Mouse (Mus musculus) testis, postnatal 14 days (tissue): ENCODE results near the gene Ankrd44.

Experiments
- DNase-seq: peaks from one replicate; pipeline ENCODE4 v3.0.0; 2021; ENCODE audit warnings: low spot score

Ankrd44 gene

DNA sequence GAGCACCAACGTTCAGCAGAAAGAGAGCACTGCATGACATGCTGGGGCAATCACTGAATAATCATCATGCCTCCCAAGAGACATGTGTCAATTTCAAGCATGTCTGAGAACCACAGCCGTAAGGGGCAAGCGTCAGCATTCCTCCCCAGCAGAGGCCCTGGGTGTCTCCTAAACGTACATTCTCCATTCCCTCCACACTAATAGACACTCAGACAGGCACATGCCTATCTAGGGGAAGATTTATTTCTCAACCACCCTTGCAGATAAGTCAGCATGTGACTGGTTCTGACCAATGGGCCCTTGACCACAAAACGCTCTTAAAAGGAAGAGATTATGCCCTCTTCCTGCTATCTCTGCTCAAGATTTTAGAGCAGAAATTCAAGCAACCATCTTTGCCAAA lies 37.7 kb downstream of the Ankrd44 start:
- no peak for DNase-seq

DNA sequence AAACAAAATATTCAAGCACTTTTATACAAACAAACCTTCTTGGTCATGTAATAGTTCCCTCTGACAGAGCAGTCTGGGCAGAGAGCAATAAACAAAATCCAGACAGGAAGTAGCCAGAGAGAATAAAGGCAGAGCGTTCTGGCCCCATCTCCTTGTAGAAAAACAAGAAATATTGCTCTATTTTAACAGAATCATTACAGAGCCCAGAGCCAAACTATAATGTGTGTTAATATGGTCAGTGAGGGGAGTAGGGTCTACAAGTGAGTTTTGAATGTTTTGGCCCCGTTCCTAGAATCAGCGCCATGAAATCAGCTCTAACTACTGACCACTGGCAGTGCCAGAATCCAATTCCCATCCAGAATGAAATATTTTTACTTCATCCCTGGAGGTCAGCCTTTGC lies 38.3 kb downstream of the Ankrd44 start:
- DNase-seq = no peak

DNA sequence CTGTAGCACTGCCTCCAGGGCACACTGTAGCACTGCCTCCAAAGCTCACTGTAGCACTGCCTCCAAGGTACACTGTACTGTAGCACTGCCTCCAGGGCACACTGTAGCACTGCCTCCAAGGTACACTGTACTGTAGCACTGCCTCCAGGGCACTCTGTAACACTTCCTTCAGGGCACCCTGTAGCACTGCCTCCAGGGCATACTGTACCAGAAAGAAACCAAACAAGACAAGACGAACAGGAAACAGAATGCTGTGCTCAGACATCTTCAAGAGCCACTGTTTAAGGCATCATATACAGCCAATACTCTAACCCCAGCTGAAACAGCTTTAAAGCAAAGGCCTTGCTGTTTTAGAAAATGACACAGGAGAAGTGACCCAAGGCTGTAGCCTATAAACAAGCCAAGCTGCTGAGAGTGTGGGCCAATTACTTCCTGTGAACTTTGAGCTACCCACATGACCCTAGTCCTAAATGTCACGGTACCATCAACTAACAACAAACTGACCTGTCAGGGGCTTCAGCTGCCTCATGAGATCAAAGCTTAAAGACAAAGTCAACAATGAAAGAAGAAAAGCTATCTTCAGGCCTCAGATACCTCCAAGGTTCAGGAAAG lies 43.2 kb downstream of the Ankrd44 start:
- DNase-seq = no peak

DNA sequence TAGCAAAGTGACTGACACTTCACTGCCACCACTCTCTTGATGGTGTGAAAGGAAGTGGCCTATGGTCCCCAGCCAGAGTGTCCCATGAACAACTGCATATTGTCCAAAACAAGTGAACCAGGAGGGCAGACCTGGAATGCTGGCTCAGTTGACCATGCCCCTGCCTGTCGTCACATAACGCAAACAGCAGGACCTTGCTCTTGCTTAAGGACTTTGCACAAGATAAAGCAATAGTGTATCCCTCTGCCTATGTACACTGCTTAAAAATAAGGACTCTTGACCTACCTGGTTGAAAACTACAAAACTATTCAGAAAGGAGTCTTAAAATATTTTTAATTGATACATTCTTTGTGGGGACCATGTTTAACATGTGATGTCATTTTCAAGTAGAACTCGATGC lies 44.7 kb downstream of the Ankrd44 start:
- no peak for DNase-seq

DNA sequence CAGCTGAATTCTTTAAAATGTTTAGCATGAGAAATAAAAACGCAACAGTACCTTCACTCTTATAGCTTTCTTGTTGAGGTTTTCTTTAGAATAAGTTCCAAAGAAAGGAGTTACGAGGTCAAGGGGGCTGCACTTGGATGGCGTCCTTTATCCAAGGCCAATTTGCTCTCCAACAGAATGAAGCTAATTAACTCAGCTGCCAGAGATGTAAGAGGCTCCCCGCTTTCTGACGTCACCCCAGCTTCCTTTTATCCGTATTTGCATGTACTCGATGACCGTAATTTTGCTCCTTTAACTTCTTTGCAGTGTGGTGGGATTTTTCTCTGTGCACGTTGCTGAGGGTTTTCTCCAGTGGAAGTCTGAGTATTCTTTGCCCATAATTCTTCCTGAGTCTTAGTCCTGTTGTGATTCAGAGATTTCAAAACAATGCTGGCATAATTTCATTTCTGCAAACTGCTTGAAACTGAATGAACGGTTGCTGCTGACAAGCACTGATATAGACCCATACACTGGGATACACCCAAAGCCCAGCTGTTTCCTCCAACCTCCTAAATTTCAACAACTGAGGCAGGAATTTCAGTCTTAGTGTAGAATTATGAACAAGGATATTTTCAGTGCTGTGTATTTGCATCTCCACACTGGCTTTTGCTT lies 48.6 kb downstream of the Ankrd44 start:
- DNase-seq = no peak

DNA sequence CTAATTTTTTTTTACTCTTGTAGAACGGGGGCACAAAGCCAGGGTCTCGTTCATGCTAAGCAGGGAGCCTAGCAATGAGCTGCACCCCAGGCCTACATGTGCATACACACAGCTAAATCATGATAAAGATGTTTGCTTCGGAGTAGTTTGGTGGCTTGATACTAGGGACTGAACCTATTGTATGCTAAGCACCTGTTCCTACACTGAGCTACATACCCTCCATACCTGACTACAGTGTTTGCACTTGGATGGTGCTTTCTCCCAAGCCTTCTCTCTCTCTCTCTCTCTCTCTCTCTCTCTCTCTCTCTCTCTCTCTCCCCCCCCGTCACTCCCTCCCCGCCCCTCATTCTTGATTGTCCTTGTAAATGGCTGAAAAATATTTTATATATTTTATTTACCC lies 49.2 kb downstream of the Ankrd44 start:
- no peak for DNase-seq

DNA sequence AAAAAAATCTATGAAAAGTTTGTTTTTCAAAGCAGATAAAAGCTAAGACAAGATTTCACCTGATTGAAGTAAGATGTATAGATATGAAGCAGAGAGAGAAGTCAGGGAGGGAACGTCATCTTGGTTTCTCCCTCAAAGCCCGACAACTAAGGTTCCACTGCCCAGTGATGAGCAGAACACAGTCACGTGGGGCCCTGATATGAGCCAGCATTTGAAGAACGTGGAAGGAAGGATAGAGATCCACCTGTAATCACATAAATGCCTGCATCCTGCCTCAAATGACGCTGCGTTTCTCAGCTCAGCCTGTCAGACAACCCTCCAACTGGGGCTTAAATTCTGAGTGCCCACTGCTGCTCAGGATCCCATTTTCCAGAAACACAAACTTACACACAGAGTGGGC lies 52.1 kb downstream of the Ankrd44 start:
- no peak for DNase-seq

DNA sequence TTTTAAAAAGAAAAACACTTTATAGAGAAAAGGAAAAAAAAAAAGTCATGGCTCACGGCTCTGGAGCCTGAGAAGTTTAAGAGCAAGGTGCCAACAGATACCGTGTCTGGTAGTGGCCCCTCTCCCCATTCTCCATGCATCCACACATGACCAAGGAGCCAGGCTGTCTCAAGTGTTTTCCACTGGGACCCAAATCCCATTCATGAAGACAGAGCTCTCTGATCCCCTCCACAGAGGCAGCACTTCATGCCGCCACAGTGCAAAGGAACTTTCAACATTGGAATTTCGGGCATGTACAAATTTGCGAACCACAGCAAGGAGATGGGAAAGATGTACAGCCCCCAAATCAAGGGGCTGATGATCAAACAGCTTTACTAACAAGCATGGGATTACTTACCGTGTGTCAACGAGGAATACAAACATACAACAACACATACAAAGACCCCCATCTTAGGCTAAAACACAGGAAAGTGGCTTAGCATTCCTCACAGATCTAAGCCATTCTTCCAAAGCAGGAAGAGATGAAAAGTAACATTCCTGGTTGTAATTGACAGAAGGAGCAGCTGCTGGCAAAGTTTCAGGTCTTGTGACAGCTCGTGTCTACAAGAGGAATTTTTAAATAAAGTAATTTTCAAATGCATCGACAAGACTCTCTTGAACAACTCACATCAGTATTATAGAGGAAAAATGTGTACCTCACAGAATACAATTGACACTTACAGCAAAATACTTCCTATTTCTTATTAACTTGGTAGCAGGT lies 53.1 kb downstream of the Ankrd44 start:
- DNase-seq = no peak

DNA sequence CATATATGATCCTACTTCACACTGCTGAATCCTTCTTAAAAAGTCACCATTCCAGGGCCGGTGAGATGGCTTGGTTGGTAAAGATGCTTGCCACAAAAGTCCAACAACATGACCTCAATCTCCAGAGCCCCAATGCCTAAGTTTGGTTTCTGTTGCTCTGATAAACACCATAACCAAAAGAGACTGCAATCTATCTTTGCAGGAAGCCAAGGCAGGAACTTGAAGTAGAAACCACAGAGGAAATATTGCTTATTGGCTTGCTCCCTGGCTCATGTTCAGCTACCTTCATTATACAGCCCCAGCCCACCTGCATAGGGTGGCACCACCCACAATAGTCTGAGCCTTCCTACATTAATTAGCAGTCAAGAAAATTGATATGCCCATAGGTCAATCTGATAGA lies 54.9 kb downstream of the Ankrd44 start:
- no peak for DNase-seq

DNA sequence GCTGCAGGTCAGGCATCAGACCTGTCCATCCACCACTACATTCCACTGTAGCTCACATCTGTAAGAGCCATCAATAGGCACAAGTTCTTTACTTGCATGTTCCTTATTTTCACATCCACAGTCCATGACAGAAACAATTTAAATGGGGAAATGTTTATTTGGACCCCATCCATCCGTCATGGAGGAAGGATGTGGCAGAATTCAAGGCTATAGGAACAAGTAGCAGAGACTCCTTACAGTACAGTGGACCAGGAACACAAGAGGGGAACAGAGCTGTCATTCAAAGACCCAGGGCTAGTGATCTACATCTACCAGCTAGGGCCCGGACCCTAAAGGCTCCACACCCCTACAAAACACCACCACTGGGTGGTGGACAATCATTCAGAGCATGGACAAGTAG lies 55.6 kb downstream of the Ankrd44 start:
- DNase-seq = no peak

DNA sequence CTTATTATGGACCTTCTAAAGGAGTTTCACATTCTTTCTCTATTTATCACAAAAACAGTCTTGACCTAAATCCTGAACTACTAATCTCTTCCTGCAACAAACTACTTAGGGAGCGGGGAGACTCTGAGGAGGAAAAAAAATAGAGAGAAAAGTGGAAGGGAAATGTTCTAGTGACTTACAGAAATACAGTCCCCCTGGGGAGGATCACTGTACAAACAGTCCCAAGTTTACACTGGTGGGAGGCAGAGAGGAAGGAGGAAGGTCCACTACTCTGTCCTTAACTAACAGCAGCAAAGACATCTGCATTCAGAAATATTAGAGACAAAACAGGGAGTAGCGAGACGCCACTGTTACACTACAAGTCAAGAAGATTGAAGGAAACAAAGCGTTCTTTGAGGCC lies 59.0 kb downstream of the Ankrd44 start:
- peak; percentile 17 for DNase-seq

DNA sequence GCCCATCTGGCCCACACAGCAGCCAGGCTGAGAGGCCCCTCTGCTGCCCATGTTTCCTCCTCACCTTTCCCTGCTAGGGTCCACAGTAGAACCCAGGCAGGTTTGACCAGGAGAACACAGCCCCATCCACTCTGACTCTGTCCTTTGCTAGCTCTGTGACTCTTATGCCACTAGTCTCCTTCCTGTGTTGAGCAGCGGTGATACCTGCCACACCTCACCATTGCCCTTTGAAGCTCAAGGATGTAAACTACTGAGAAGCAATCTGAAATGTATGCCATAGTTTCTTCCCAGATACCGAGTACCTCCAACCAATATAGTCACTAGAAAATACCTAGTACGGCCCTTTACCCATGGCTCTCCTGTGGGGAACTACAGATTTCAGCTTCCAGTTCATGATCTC lies 60.1 kb downstream of the Ankrd44 start:
- no peak for DNase-seq

DNA sequence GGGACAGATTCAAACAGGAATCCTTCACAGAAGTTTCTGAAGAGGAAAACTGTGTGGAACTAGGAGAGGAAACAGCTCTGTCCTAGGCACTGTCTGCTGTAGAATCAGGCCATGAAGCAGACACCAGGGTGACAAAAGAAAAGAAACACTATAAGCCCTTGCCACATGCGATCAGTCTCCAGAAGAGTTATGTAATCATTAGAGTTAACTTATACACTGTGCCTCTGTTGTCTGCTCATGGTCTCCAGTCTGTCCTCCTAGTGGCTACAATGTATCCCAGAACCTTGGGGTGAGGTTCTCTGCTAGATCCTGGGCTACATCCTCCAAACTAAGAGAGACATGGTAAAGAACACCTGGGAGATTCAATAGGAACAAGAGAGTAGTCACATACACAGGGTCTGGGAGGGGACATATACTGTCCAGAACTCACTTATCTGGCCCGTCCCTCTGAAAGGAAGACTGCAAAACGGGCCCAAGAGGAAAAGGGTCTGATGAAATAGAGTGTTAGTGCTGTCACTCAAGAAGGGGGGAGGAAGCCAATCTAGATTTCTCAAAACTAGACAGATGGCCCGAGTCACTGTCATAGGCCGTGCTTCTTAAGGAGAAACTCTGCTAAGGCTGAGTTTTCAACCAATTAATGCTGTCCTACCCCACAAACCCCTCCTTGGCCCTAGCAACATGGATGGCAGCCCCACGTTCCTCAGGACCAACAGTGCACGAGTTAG lies 61.1 kb downstream of the Ankrd44 start:
- no peak for DNase-seq

DNA sequence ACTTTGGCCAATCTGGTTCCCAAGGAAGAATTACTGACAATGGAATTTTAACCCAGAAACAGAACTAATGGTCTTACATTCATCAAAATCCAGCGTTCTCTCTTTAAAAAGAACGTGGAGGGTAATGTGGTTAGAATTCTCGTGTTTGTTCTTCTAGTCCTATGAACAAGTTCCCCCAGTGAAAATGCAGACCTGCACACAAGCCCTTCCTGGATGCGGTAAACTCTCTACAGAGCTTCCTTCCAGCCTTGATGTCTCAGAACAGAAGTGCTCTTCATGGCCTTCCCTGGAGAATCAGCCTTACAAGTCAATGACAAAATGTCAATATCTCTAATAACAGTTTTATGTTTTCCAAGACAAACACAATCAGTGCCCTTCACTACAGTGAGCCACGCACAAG lies 65.8 kb downstream of the Ankrd44 start:
- DNase-seq = no peak

DNA sequence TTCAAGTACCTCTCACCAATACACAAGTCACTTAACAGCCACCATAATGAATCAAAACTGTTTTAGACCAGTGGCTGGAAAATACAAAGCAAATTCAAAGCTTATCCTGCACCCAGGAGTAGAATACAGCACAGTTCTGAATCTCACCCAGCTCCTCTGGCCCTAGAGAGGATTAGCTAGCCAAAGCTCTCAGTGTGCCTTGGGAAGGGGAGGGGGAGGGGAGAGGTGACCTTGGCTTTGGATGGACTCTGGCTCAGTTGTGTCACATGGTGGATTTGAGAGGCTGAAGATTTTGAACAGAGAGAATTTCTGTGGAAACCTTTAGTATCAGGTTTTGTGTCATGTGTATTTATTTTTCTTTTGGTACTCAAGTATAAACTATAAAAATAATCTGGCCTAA lies 66.3 kb downstream of the Ankrd44 start:
- no peak for DNase-seq

DNA sequence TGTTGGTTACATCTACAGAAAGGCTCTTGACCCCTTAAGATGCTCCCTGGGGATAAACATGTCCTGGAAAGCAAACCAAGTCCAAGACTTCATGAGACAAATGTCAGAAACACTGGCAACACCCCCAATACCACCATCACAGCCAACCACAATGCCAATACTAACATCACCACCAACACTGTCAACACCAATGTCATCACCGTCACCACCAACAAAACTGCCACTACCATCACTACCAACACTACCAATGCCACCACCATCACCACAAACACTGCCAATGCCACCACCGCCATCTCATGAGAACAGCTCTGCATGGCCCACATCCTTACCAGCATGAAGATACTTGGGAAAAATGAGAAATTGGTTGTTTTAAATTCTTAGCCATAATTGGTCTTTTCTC lies 67.3 kb downstream of the Ankrd44 start:
- DNase-seq = no peak

DNA sequence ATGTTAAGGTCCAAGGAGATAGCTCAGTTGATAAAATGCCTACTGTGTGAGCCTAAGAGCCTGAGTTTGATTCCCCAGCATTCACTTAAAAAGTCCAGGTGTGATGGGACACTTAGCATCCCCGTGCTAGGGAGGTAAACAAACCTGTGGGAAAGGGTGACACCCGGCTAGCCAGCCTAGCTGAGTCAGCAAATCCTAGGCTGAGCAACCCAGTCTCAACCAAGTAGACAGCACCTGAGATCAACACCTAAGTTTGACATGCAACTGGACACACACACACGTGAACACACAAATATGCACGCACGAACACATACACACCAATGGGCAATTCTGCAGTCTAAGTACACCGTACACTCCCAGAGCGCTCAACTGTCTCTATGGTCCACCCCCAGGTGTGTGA lies 69.7 kb downstream of the Ankrd44 start:
- DNase-seq = no peak

DNA sequence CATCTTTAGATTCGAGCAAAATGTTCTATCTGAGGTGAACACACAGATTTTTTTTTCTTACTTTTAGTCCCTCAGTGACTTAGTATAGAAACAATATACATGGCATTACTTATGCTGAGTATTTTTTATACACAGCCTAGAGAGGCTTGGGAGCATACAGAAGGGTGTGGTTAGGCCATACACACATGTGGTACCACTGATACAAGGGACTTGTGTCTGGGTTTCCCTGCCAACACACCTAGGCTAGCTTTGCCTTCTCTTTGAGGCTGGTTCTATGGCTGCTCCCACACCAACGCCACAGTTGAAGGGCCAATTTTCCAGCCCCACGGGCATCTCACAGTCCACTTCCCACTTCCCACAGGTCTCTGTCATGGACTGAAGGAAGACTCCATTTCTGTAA lies 70.2 kb downstream of the Ankrd44 start:
- DNase-seq = no peak

DNA sequence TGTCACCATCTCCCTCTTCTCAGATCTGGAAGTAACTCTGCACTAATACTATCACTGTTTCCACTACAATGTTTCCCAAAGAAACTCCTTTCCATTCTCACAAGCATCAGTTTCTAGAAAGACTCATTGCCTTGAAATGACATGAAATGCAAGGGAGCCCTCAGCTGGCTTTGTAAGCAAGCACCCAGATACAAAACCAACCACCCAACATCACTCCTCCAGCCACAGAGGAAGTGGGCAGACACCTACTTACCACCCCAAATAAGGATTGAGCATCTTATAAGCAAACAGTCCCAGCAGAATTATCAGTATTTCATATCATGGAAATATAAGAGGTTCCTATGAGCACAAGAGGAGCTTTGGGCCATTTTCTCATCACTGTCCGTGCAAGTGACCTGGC lies 71.8 kb downstream of the Ankrd44 start:
- DNase-seq = no peak

DNA sequence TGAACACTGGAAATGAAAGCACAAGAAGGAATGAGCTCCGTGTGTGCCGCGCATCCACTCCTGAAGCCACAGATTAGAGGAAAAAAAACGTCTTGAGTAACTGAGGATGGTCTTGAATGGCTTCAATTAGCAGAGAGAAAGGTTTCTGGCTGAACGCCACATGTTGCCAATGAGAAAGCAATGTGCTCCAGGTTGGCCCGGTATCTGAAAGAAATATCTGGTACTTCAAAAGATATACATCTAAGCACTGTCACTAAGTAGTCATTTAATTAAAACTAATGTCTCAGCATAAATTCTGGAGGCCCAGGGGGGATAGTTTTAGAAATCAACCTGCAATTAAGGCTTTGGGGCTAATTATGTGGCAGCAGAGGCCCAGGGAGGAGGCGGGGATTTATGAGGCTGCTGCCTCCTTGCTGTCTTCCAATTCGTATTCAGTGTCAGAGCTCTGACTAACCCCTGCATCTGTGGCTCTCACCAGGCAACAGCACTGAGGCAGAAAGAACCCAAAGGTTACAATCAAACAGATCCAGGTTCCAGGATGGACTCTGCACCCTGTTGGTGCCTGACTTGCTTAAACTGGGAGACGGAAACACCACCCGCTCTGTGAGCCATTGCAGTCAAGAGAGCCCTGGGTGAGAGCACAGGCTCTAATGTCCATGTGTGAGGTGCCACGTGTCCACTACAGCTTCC lies 72.7 kb downstream of the Ankrd44 start:
- DNase-seq = no peak

DNA sequence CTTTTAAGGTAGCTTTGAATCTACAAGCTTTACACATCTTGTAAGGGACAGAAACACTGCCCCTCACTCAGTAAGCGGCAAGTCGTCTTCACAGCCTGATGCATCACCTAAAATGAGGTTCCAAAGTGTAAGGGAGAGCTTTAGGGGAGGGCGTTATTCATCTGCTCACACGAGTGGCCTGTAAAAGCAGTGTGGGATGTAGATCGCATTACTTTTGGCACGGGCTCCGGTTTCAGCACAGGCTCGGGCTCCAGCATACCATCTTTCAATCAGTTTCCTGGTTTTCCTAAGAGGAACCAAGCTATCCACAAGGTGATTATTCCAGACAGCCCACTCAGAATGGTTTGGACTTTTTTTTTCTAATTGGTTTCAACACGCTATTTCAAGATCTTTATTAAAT lies 74.6 kb downstream of the Ankrd44 start:
- no peak for DNase-seq

DNA sequence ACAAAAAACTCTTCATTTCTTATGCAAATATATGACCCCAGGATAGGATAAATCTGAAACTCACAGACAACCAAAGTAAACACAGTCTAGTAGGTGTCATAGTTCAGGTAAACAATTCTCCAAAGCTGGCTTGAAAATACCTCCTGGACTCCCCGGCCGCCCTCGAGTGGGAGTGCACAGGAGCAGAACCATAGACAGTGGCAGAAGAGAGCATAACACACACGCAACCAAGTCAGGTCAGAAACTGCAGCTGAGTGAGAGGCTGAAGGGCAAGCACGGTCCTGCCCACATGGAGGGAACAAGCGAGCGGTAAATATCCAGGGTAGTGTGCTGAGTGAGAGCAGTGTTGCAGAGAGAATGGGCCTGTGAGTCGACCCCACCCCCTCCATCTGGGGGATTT lies 76.1 kb downstream of the Ankrd44 start:
- DNase-seq = no peak
